Mouse (Mus musculus) ovary, postnatal 14 days (tissue): ENCODE data around the gene Paxip1.

Experiments used
- DNase-seq: peaks from one replicate; pipeline ENCODE4 v3.0.0; 2022; ENCODE audit warnings: low spot score

Paxip1 gene

GRCm38 (mm10) chr5:27791303-27792172, at the start of gene Paxip1:
Paxip1 (minus strand) TSS chr5:27791691.
- DNase-seq, result peak; percentile 96

DNA sequence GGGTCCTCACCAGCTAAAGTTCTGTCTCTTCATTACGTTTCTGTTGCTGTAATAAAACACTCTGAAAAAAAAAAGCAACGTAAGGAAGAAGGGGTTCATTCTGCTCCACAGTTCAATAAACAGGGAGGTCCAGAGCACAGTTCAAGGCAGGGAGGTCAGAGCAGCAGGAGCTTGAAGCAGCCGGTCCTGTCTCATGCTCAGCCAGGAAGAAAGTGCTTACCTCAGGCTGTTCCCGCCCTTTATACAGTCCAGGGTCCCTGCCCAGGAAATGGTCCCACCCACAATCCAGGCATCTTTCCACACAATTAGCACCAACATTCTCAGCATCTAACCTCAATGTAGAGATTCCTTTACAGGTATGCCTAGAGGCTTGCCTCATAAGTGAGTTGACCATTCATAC, 46.6 kb upstream of the Paxip1 start:
- no peak for DNase-seq

- DNase-seq, result no peak
Measured at GRCm38 (mm10) chr5:27835096-27835495, 43.6 kb upstream of the Paxip1 start.

- no peak for DNase-seq
Measured at GRCm38 (mm10) chr5:27827971-27828370, 36.5 kb upstream of the Paxip1 start.

DNA sequence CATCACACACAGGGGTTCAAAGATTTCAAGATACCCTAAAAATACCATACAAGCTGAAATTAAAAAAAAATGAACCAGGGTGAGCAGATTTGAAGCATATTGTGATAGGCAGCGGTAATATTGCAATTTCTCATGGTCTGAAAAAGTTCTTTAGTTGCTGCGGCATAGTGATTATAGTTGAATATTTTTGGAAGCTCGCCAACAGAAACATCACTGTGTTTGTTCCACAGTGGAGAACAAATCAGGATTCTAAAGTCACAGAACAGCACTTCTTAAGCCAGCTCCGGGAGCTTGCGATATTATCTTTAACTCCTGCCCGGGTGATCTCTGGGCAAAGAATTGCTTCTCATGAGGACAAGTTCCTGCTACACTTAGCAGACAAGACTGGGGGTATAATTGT, 29.7 kb upstream of the Paxip1 start:
- no peak for DNase-seq

DNA sequence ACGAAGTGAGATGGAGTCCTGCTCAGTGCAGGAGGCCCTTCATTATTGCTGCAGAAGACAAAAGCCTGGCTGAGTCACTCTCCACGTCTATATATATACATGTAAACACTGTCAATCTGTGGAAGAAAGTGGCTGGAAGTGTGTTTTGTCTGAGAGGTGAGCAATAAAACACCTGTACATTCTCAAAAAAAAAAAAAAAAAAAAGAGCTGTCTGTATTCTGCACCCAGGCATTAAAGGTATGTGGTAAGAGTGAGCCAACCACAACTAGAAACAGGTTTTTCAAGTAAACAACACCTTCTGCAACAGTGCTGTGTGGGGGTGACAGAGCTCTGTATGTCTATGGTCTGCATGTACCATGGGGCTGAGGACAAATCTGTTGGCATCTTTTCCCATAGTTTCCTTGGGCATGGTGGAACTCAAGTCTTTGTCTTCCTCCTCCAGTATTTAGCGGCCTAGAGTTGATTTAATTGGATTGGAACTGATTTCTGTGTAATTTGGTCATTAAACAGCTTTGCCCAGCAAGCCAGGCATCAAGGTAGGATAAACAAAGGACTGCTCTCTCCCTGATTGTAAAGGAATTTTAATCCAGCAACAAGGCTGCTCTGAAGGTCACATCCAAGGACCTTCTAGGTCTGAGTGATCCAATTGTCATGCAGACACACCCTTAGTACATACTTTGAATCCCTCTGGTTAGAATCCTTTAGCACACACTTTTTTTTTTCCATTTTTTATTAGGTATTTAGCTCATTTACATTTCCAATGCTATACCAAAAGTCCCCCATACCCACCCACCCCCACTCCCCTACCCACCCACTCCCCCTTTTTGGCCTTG, 27.6 kb upstream of the Paxip1 start:
- DNase-seq, result no peak

DNA sequence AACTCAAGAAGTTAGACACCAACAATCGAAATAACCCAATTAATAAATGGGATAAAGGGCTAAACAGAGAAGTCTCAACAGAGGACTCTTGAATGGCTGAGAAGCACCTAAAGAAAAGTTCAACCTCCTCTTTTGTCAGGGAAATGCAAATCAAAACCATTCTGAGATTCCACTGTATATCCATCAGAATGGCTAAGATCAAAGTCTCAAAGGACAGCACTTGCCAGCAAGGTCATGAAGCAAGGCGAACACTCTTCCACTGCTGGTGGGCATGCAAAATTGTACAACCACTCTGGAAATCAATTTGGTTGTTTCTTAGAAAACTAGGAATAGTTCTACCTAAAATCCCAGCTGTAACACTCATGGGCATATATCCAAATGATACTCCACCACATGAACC, 22.8 kb upstream of the Paxip1 start:
- DNase-seq, result no peak

DNA sequence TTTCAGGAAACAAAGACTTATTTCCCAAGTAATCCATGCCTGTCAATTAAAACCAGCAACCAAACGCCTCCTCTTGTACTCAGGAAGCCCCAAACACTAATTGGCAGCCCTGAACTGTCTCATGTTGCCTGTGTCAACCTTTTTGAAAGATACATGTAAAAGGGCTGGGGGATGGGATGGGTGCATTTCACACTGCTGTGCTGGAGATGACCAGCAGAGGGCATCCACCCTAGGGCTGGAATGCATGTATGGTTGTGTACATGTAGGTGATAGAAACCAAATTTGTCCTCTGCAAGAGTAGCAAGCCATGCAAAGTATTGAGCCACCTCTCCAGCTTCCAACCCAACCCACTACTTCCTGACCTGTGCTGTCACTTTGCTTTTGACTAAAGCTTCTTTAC, 2.4 kb upstream of the Paxip1 start:
- DNase-seq, result peak; percentile 50

DNA sequence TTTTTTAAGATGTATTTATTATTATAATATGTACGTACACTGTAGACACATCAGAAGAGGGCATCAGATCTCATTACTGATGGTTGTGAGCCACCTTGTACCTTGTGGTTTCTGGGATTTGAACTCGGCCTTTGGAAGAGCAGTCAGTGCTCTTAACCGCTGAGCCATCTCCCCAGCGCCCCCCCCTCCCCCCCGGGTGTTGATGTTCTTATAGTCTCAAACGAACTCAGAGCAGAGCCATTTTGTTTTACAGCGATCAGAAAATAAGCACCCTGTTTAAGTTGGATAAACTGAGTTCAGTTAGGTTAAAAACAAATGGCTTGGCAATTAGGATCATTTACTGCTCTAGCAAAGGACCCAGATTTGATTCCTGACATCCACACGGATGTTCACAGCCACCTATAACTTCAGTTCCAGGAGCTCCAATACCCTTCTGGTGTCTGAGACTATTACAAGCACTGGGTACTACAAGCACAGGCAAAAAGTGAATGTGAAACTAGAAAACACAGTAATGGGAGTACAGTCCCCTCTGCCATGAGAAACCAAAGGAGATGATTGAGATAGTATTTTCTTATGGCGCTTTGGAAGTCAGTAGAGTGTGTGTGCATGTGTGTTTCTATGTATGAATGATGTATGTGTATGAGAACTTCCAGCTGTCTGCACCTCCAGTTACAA, 1.2 kb upstream of the Paxip1 start:
- no peak for DNase-seq

DNA sequence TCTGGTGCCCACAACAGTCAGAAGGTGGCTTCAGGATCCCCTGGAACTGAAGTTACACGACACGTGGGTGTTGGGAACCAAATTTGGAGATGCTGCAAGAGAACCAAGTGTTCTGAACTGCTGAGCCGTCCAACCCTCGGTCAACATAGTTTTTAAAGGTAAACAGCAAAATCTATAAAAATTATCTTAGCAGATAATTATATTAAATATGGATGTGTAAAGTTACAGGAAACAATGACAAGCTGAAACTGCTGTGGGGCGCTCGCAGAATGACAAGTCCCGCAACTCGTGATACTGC, 631 bp upstream of the Paxip1 start:
- no peak for DNase-seq

- peak; percentile 77 for DNase-seq
Measured at GRCm38 (mm10) chr5:27790910-27791288, 592 bp downstream of the Paxip1 start.

- DNase-seq, result no peak
Measured at GRCm38 (mm10) chr5:27790086-27790909, 1.2 kb downstream of the Paxip1 start.

DNA sequence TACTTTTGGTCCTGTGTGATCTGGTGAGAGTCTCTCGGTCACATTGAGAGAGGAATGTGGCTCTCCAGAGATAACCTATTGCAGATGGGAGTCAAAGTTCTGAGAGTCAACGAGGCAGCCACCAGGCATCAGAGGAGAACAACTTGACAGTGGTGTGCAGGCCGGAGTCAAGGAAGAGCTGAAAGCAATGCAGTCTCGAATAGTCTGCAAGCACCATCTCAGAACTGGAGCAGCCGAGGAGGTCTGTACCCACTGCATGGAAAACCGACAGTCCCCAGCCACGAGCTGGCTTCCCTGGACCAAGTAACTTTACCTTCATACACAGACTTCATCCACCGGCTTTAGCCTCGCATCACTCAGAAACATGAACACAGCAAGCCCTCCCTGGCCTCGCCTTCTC, 1.9 kb downstream of the Paxip1 start:
- no peak for DNase-seq

- no peak for DNase-seq
Measured at GRCm38 (mm10) chr5:27783381-27783780, 8.1 kb downstream of the Paxip1 start.

- DNase-seq, result no peak
Measured at GRCm38 (mm10) chr5:27767948-27768347, 23.5 kb downstream of the Paxip1 start.

- no peak for DNase-seq
Measured at GRCm38 (mm10) chr5:27765780-27766179, 25.7 kb downstream of the Paxip1 start.

DNA sequence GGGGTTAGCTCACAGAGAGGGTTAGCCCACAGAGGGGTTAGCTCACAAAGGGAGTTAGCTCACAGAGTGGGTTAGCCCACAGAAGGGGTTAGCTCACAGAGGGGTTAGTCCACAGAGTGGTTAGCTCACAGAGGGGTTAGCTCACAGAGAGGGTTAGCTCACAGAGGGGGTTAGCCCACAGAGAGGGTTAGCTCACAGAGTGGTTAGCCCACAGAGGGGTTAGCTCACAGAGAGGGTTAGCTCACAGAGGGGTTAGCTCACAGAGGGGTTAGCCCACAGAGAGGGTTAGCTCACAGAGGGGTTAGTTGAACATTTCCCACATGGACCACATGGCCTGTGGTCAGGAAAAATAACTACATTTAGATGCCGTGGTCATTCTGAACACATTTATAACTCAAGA, 46.5 kb downstream of the Paxip1 start:
- DNase-seq, result no peak

GRCm38 (mm10) chr5:27739216-27739615, 52.3 kb downstream of the Paxip1 start:
- no peak for DNase-seq

- peak; percentile 31 for DNase-seq
Measured at GRCm38 (mm10) chr5:27737168-27737567, 54.3 kb downstream of the Paxip1 start.

DNA sequence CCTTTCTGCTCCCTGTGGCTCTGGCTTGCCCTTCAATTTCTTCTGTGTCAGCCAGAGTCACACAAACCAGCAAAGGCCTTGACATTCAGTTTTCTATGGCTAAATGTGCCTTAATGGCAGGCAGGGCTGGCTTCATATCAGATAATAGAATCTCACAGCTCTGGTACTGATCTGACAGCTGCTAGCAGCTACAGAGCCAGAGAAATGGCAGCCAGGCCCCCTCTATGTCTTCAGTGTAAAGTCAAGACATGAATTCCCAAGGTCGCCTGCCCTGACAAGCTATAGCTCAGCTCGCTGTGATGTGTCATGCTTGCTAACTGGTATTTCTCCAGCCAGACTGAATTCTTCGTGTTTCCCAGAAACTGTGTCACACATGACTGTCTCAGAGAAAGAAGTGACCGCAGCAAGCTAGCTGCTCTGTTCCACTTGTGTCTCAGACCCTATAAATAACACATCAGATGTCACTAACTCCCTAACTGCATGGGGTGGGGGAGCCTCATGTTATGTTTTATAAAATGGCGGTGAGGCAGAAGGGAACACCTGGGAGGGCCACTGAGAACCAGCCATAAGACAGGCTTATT, 59.1 kb downstream of the Paxip1 start:
- no peak for DNase-seq

DNA sequence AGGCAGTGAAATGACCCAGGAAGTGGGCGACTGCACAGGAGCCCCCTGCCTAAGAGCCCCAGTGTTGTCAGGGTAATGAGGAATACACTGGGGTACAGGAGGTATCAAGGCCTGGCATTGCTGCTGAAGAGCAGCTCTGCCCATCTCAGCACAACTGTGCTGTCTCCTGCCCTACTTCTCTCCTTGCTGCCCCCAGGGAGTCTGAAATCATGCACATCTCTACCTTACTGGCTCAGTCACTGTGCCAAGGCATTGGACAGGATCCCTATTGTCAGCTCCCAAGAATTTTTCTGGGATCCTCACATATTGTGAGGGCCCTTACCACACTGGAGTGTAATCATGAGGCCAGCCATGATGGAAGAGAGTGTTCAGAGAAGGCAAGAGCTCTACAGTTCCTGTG, 60.1 kb downstream of the Paxip1 start:
- no peak for DNase-seq

- no peak for DNase-seq
Measured at GRCm38 (mm10) chr5:27730666-27731065, 60.8 kb downstream of the Paxip1 start.
